Mouse (Mus musculus): ENCODE data around the gene Dysf.

DNA sequence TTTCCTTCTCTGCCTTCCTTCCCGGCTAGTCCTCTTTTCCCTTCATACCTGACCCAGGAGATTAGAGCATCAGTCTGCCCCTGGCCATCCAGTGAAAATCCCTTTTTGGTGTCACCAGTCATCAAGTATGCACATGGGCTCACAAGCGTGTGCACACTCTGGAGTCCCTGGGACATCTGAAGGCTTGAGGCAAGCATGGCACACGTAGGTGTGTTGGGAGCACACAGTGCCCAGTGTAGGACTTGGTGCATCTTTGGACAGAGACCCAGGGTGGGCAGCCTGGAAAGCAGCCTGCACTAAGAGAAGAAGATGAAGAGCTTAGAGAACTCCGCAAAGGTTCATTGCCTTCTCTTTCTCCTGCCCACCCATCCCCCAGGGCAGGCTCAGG is 1.5 kb downstream of the Dysf start:
- no peak for TF ChIP-seq CTCF (IDR thresholded peaks at IDR 0.05; ENCODE audit: low read depth)
- no peak for TF ChIP-seq EP300 (IDR thresholded peaks at IDR 0.05; ENCODE audit: low read depth)

Data from liver, embryonic 14.5 days (tissue).